Mouse (Mus musculus) heart, postnatal 0 days (tissue): Measurements from ENCODE around the gene Pdzd7. TPM values are rescaled to one million over a fixed set of nuclear protein-coding genes. Genes with fewer than 3 reads are reported as not detected.

Experiments
- ATAC-seq: fragments of 200-750 bp; cut with Nextera tagmentation; 2 replicates; pipeline ENCODE4 v1.8.0; 2017; ENCODE audit warnings: low read depth, moderate number of reproducible peaks, moderate library complexity; ENCODE audit not compliant: insufficient read depth
- DNase-seq: peaks from one replicate; pipeline ENCODE4 v3.0.0-alpha.2; 2016; ENCODE audit warnings: low spot score
- H3K27ac ChIP-seq: fragments of 300-500 bp; sonication (generic); 2 replicates; pipeline ENCODE4 v1.5.1; 2014; ENCODE audit warnings: low read depth, mild to moderate bottlenecking
- H3K27me3 ChIP-seq: fragments of 300-500 bp; sonication (generic); 2 replicates; pipeline ENCODE4 v1.6.1; 2014; ENCODE audit warnings: low read length, mixed read lengths; ENCODE audit not compliant: control insufficient read depth, insufficient read depth
- H3K36me3 ChIP-seq: fragments of 300-500 bp; sonication (generic); replicated peaks from 2 replicates; pipeline ENCODE4 v1.6.1; 2014; ENCODE audit warnings: low read length, mixed read lengths; ENCODE audit not compliant: control insufficient read depth, insufficient read depth
- H3K4me1 ChIP-seq: fragments of 300-500 bp; sonication (generic); 2 replicates; pipeline ENCODE4 v1.6.1; 2014; ENCODE audit warnings: antibody characterized with exemption; ENCODE audit not compliant: control insufficient read depth, insufficient read depth
- H3K4me2 ChIP-seq: fragments of 300-500 bp; sonication (generic); 2 replicates; pipeline ENCODE4 v1.6.1; 2014; ENCODE audit warnings: low read depth, mild to moderate bottlenecking, low read length, moderate library complexity
- H3K4me3 ChIP-seq: fragments of 300-500 bp; sonication (generic); 2 replicates; pipeline ENCODE4 v1.5.1; 2014; ENCODE audit warnings: low read depth, low read length
- H3K9ac ChIP-seq: fragments of 300-500 bp; sonication (generic); replicated peaks from 2 replicates; pipeline ENCODE4 v1.6.1; 2014; ENCODE audit warnings: low read depth, low read length, mixed read lengths
- H3K9me3 ChIP-seq: fragments of 300-500 bp; sonication (generic); replicated peaks from 2 replicates; pipeline ENCODE4 v1.6.1; 2016; ENCODE audit warnings: low read length; ENCODE audit not compliant: control insufficient read depth
- CTCF ChIP-seq: IDR thresholded peaks from 2 replicates; pipeline ENCODE4 v1.5.1; 2016; ENCODE audit warnings: antibody characterized with exemption, control low read depth, low read depth
- EP300 ChIP-seq: IDR thresholded peaks from 2 replicates; pipeline ENCODE4 v1.6.1; 2016; ENCODE audit warnings: antibody characterized with exemption, low read depth
- WGBS: fragments of 180-500 bp; shearing (Covaris S2); extraction: QIAGEN DNeasy Blood & Tissue Kit; methylation state at CpG from one replicate; pipeline ENCODE4 v1.1.7; 2014; 5-methylcytosine and 5-hydroxymethylcytosine counted together
- polyA plus RNA-seq: library from polyadenylated mRNA; unstranded; fragments of >200 nt; fragmentation: Nextera tagmentation; extraction: Ambion mirVana; gene quantifications from 2 replicates; pipeline ENCODE4 v1.2.1, GENCODE M21; 2015
- total RNA-seq: library from RNA; depleted of rRNA; stranded (reverse); fragments of >200 nt; gene quantifications from 2 replicates; pipeline ENCODE4 v1.2.3, GENCODE M21; 2014; ENCODE audit warnings: low replicate concordance; rRNA removed

Pdzd7 gene
- total RNA-seq (0.65 TPM in 1 of 2 replicates, not detected in the other), polyA plus RNA-seq (0.10 and 0.11 TPM in 2 replicates)

GRCm38 (mm10) chr19:45045651-45046050 is at the start of gene Pdzd7:
Gene Pdzd7, minus strand, starts transcription at chr19:45045717.
- ATAC-seq: no peak
- Histone ChIP-seq H3K9ac (peak within 1 kb of the TSS; percentile 58; the same call in 1 of the 2 replicates), H3K4me1 (peaks cover 18% of the 10 kb centered on the region), H3K4me2 (peak within 1 kb of the TSS; percentile 80), H3K36me3 (peaks cover 4% of the 10 kb centered on the region), H3K9me3 (no peaks in the 10 kb centered on the region), H3K4me3 (peak within 1 kb of the TSS; percentile 60), H3K27ac (no peak within 1 kb of the TSS), H3K27me3 (peaks cover 24% of the 10 kb centered on the region)
- TF ChIP-seq CTCF (no peak), EP300 (no peak)
- DNase-seq: no peak
- WGBS: 71% methylated on average over 5 of the region's 5 CpGs

GRCm38 (mm10) chr19:45081841-45082550 is 36.5 kb upstream of the Pdzd7 start:
- Histone ChIP-seq H3K9ac (no peak overlapping the region), H3K4me3 (no peak overlapping the region), H3K4me2 (no peak overlapping the region), H3K27ac (no peak overlapping the region), H3K4me1 (peaks cover 8% of the 10 kb centered on the region), H3K36me3 (no peaks in the 10 kb centered on the region), H3K27me3 (peaks cover 58% of the 10 kb centered on the region), H3K9me3 (no peaks in the 10 kb centered on the region)
- DNase-seq: no peak
- TF ChIP-seq EP300 (no peak), CTCF (peak; percentile 38)
- WGBS: 23% methylated on average over 11 of the region's 11 CpGs
- ATAC-seq: no peak

- 2% methylated on average over 5 of the region's 5 CpGs for WGBS
- H3K36me3 ChIP-seq: no peaks in the 10 kb centered on the region
- no peak overlapping the region for H3K9ac ChIP-seq
- DNase-seq (no peak), ATAC-seq (no peak)
- no peak overlapping the region for H3K27ac ChIP-seq
- H3K4me1 ChIP-seq: peaks cover 14% of the 10 kb centered on the region
- H3K4me2 ChIP-seq: peak overlapping the region; percentile 64; the same call in 1 of the 2 replicates
- H3K4me3 ChIP-seq: 0 out of 2 replicates have a peak overlapping the region, but pooled peaks have one; percentile 35
- H3K27me3 ChIP-seq: peaks cover 59% of the 10 kb centered on the region
- TF ChIP-seq CTCF (peak; percentile 88), EP300 (no peak)
- H3K9me3 ChIP-seq: no peaks in the 10 kb centered on the region
Observed at GRCm38 (mm10) chr19:45081279-45081678, 35.8 kb upstream of the Pdzd7 start.

GRCm38 (mm10) chr19:45080711-45081110 is 35.2 kb upstream of the Pdzd7 start:
- Histone ChIP-seq H3K27ac (no peak overlapping the region), H3K36me3 (no peaks in the 10 kb centered on the region), H3K9me3 (no peaks in the 10 kb centered on the region), H3K4me2 (peak overlapping the region; percentile 64), H3K9ac (no peak overlapping the region), H3K4me3 (peak overlapping the region; percentile 35), H3K27me3 (peaks cover 54% of the 10 kb centered on the region), H3K4me1 (peaks cover 19% of the 10 kb centered on the region)
- 3% methylated on average over 17 of the region's 17 CpGs for WGBS
- TF ChIP-seq EP300 (no peak), CTCF (no peak)
- ATAC-seq (no peak), DNase-seq (no peak)

GRCm38 (mm10) chr19:45079769-45080515 is 34.4 kb upstream of the Pdzd7 start:
- Histone ChIP-seq H3K27ac (peak overlapping the region; percentile 44), H3K4me3 (peak overlapping the region; percentile 35), H3K9ac (peak overlapping the region; percentile 18; the same call in 1 of the 2 replicates), H3K27me3 (peaks cover 46% of the 10 kb centered on the region), H3K36me3 (no peaks in the 10 kb centered on the region), H3K4me1 (peaks cover 25% of the 10 kb centered on the region), H3K4me2 (peak overlapping the region; percentile 64), H3K9me3 (no peaks in the 10 kb centered on the region)
- peak; percentile 40 for ATAC-seq
- TF ChIP-seq EP300 (0 out of 2 replicates have a peak, but pooled peaks have one; percentile 40), CTCF (no peak)
- peak; percentile 53 for DNase-seq
- 1% methylated on average over 45 of the region's 45 CpGs for WGBS
